Mouse (Mus musculus) lung, postnatal 14 days (tissue): ENCODE measurements around the gene Cadm2.

Experiments
- DNase-seq: peaks from one replicate; pipeline ENCODE4 v3.0.0; 2021

The Cadm2 gene

DNA sequence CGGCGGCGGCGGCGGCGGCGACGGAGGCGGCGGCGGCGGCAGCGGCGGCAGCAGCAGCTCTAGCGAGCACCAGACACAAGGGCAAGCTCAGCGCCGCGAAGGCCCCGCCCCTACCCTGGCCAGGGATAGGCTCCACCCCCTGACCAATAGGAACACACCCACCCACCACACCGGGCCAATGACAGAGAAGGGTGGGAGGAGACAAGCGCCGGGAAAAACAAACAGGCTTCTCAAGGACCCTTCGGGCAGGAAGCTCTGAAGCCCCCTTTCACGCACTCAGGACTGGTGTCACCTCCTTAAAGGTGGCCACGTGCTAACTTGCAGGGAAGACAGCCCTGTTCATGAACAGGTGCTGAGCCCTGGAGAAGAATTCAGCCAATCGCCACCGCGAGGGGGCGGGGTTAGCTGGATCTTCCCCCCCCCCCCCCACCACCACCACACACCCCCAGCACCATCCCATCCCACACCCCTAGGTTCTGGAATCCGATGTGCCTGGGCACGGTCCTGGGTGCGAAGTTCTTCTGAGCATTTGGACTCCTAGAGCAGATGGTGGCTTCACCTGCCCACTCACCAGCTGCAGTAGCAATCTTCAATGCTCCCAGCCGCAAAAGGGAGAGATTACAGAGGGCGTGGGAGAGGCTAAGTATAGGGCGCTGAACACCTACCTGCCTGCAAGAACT, at the start of gene Cadm2:
TSS of gene Cadm2 (minus strand) at position 83 of the 680 bp plus-strand sequence.
- peak; percentile 86 for DNase-seq

DNA sequence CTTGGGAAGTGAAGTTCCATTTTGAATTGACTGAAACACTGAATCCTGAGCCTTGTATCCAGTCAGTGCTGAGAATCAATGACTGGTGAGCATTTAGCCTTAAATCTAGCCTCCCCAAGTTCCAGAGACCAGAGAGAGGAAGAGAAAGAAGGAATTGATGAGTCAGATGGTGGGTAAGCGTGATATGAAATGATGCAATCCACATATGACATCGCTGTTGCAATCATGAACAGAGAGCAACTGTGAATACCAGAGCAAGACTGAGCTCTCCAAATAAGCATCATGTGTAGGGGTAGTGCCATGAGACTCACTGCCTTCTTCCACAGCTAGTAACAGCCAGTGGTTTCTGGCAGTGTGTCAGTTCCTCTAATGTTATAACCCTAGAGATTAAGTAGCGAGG, 26.2 kb upstream of the Cadm2 start:
- no peak for DNase-seq

DNA sequence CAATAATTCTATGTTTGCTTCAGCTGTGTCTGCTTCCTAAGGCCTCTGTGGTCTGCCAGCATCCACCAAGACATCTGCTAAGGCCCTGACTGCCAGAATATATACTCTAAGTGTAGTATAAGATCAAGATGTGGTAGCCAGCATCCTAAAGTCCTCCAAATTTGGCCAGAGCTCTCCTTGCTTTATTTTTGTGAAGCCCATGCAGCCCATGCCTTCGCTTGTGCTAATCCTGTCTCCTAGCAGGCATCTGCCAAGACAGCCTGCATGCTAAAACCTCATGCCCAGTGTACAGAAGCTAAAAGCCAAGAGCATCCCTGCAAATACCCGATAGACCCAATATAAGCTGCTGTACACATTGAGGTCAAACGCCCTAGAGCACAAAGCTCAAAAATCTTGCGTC, 22.9 kb upstream of the Cadm2 start:
- DNase-seq: no peak

DNA sequence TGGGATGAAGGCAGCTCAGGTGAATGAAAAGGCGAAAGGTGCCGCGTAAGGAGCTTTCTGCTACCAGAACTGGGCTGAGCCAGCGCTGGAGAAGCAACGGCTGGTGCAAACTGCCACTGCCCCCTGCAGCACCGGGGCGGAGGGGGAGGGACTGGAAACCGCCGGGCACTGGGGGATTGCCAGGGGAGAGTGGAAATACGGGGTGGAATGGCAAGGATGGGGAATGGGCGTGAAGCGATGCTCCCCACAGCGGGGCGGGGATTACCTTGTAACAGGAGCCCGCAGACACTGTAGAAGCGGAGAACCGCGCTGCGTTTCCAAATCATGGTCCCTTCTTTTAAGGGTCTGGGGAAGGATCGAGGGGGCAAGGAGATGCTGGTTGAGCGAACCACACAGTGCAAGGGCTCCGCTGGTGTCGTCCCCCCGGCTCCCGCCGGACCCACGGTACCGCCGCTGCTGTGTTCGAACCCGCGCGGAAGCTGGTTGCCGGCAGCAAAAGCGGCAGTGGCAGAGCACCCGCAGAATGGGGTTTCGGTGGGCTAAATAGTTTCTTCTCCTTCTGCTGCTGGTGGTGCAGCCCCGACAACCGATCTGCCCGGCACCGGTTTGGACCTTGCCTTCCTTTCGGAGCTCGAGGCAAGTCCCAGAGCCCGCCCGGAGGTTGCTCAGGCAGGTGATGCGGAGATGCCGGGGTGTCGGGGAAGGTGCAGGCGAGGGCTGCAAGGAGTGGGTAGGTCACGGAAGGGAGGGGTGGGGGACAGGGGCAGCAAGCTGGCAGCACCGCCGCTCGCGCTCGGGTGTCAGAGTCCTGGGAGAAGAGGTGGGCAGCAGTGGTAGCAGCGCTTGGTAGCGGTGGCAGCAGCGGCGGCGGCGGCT, 564 bp downstream of the Cadm2 start:
- DNase-seq: peak; percentile 33

DNA sequence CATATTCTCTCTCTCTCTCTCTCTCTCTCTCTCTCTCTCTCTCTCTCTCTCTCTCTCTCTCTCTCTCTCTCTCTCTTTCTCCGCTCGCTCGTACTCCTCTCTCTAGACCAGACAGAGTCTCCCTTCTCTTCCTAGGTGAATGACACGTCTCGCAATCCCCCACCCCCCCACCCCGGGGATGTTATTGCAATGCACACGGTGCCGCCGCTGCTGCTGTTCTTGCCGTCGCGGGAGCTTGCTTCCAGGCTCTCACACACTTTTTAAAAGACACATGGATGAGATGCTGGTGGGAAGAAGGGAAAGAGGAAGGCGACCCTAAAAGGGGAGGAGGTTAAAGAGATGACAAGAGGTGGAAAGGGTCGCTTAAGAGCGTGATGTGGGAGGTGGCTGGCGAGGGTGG, 1.3 kb downstream of the Cadm2 start:
- no peak for DNase-seq

DNA sequence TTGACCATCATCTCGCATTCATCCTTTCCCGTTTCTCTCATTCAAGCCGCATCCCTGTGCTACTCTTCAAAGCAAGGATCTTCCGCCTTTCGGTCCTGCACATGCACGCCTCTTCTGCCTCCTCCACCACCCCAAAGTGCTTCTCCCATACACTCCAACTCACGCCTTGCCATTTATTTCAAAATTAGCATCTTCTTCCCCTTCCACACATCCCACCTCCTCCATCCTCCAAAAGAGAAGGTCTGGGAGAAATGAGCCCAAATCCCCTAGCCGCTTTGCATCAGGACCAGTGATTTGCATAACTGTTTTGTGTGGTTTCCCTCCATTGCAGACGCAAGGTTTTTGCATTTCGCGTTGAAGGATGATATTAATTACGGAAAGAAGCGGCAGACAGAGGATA, 1.9 kb downstream of the Cadm2 start:
- DNase-seq: no peak

DNA sequence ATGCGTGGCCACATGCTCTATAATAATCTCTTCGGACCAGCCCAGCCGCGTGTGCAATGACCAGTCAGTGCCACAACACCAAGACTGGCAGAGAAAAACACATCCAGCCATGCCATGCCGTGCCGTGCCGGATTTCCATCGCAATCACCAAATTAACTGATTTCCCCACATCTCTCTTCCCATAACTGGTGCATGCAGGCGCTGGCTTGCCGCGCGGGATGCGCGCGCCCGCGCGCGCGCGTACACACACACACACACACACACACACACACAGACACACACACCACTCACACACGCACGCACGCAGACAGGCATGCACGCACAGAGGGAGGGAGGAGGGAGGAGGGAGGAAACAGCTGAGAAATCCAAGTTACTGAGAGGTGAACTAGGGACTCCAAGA, 2.9 kb downstream of the Cadm2 start:
- DNase-seq: no peak

DNA sequence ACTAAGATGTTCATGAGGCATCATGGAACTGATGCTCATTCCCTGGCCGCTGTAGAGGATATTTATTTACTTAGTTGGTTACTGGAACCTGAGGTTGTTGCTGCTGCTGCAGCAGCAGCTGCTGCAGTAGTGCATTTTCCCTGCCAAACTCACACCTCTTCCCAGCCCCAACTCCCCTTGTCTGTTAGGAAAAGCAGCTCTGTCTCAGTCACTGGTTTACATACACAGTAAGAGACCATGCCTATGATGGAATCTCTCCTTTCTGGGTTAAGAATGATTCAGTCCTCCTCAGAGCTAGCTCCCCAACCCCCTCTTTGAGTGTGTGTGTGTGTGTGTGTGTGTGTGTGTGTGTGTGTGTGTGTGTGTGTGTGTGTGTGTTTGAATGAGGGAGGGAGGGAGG, 3.5 kb downstream of the Cadm2 start:
- no peak for DNase-seq

DNA sequence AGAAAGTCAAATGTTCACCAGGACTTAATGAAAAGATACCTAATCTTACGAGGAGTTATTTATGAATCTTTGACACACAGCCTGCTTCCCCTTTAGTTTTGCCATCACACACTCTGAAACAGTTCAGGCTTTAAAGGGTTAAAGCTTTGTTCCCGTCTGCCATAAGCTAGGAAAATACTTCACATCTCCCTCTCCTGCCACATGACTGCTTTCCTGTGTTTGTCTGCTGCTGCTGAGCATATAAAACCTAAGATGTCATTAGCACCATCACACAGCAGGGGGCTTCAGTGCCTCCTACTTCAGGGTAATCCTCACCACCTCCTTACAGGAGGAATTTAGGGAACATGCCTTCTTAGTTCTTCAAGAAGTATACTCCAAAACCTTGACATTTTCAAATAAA, 6.8 kb downstream of the Cadm2 start:
- no peak for DNase-seq

DNA sequence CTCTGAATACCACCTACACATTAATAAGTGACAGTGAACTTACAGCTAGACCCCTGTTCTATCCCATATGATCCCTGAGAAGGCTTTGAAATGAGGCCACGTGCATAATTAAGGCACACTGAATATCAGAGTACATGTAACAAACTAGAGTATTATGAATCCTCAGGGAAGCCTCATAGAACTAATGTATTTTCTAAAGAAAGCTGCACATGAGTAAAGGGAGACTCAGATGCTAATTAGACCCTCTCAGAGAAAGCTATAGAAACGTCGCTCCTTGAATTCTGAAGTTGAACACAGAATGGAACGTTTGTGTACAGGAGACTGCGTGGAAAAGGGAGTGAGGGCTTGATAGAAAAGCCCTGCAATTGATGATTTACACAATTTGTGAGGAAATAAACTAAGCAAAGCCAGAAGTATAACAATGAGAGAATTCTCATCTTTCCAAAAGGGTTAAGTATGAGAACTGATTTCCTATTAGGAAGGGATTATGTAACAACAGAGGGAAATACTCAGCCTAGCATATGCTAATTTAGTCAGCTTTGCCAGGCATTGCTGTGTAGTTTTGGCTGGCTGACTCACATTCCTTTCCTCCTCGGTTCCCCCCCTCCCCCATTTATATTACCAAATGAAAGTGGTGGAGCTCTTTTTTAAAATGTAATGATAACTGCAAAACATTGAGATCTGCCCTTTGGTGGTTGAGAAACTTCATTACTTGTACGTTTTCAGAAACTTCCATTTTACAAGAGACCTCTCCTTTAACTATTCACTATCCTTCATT, 9.6 kb downstream of the Cadm2 start:
- DNase-seq: no peak

DNA sequence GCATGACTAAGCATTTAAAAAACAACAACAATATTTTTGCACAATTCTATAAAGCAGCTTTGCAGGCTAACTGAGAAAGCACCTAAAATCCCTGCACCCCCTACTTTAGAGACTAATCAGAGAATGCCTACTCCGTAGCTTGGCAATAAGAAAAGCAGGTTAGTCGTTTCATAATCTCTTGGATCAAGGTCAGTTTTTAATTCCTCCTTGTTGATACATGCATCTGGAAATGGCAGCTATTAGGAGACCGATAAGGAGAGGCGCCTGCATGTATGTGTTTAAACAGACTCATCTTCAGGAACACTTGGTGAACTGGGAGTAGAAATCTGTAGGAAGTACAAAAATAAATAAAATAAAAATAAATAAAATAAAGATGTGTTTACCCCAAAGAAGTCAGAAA, 11.6 kb downstream of the Cadm2 start:
- no peak for DNase-seq

DNA sequence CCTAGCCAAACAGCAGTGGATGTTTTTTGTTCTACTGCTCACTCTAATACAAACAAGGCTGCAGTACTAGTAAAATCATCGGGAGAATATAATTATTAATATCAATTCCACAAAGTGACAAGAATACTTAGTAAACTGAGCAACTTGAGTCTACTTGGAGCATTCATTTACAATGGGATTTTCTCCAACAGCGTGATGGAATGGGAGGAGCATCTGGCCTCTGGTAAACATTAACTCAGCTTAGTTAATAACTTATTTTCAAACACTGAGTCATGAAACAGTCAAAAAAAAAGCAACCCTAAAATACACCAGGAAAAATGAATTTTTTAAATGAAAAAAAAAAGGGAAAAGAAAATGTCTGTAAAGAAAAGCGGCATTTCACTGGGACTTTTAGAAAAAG, 12.2 kb downstream of the Cadm2 start:
- DNase-seq: no peak

DNA sequence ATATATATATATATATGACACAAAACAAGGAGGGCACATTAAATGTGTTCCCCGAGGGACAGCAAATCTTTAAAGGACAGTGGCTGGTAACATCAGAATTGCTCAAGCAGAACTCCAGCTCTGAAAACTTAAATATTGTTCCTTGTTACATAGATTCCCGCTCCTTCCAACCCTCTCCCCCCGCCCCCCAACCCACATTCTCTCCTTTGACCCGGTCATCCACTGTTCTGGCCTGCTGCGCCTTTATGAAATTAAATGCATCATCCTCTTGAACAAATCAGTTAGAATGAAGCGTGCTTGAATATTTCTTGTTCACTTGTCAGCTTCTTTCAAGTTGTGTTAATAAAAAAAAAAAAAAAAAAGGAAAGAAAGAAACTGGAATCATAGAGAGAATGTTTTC, 15.0 kb downstream of the Cadm2 start:
- no peak for DNase-seq

DNA sequence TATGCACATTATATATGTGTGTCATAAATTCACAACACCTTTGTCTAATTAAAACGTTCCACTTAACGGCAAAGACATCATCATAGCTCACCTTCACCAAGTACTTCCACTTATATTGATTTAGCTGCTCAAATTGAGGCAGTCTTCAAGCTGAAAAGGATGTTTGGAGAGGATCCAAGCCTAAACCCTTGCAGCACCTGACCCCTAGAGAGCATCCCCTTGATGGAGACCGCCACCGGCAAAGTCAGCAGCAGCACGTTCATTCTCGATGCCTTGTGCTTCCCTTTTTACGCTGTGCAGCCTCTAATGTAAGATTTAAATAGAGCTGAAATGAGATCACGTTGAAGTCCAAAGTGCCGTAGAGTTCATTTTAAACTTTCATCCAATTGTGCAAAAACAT, 20.7 kb downstream of the Cadm2 start:
- DNase-seq: no peak

DNA sequence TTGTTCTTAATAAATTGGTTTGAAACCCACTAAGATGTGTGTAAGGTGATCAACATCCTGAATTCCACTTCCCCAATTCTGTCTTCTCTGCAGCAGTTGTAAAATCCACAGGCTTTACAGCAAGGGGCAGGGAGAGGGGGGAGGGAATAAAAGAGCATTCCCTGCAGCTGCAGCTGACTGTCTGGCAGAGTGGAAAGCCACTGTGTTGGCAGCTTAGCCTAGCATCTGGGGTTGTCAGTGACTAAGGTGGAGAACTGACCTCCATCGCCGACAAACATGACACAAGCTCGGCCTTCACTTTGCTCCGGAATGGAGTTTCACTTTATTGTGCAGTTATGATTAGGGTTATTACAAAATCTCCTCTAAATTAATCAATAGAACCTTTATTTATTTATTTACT, 21.9 kb downstream of the Cadm2 start:
- DNase-seq: no peak

DNA sequence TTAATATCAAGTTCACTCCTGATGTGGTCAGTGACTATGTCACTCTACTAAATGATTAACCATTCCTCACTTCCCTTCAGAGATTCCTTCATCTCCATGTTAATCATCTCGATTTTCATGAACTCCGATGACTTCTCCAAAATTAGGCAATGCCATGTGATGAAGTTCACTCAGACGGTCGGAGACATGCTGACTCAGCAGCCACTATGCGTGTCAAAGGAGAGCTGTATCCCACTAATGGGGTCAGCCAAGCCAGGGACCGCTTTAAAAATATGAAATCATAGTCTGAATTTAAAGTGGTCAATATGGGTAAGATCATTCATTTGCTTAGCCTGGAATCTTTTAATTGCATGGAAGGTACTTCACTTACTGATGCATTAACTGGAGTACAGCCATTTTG, 29.7 kb downstream of the Cadm2 start:
- DNase-seq: no peak

DNA sequence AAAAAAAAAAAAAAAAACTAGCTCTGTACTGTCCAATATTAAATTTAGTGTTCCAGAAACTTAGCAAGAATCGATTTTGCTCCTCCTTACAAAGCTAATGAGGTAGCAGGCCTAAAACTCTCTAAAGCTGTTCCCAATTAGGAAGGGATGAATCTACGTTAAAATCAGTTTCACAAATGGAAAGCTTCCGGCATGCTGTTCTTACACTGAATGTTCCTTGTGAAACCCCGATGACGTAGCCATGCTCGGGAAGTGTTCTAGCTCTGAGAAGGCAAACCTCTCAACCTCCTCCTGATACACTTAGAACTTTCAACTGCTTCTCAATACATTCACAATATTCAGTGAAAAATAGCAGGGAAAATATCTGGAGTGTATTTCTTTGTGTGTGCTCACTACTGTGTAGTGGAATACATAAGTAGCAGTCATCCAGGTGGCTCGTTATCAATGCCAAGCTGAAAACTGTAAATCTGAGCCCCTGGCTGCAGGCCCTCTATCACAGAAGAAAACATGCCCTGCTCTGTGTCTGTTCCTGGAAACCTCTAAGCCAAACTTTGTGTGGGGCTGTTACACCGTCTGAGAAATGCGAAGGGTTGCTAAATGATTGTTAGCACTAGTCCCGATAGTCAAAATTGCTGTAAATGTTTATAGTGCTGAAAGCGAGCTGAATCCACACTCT, 41.7 kb downstream of the Cadm2 start:
- DNase-seq: no peak

DNA sequence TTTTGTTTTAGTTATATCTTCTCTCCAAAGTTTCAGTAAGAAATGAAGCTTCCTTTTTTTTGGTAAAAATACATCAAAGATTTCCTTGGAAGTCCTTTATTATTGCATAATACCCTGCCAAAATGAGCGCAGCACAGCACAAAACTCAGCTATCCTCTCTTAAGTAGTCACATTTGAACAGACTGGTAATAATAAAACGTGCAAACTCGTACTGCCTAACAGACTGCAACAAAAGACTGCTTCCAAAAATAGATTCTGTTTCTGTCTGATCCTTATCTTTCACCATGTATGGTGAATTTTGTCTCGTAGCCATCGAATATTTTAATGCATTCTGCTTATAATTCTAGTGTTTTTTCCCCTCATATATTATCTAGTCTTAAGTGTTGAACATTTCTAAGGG, 45.2 kb downstream of the Cadm2 start:
- DNase-seq: no peak

DNA sequence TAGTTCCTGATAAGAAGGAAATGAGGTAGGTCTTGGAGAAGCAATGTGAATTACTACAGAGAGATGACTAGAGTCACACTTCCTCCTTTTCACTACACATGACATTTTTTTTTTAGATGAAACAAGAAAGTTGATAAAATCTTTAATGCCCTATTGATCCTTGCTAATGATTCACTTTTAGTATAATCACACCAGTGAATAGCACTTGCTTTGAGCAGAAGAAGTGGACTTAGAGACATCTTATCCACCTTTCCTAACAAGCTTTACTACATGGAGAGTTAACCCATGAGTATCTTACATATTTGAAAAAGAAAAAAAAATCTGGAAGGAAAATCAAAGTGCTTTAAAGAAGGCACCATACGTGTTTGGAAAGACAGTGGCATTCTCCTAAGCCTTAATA, 93.7 kb downstream of the Cadm2 start:
- DNase-seq: no peak

DNA sequence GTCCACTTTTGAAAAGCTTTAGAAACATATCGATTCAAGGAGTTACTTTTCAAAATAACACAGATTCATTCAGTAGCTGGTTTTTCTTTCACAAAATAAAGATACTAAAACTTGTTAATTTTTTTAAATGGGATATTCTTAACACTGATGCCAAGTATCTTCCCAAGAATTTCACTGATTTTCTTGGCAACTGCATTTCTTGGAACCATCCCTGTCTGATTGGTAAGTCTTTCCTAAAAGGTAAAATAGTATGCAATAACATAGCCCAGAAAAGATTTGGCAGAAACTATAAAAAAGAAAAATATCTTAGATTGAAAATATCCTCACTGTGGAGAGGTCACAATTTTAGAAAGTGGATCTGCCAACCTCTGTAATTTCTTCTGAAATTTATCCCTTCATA, 95.8 kb downstream of the Cadm2 start:
- DNase-seq: no peak

DNA sequence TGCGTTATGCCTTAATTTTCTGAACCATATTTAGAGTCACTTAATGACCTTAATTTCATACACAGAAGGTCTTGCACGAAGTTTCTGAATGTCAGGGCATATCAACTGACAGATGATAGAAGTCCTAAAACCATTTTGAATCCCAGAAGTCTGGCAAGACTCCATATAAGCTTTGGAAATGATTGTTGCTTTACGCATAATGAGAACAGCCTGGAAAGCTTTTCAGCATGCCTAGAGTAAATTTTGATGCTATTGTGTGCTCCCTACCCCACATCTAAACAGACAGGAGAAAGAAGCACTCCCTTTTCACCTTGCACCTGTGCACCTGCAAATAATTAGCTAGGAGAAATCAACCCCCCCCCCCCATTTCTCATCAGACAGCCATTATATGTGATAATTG, 102.4 kb downstream of the Cadm2 start:
- DNase-seq: no peak

DNA sequence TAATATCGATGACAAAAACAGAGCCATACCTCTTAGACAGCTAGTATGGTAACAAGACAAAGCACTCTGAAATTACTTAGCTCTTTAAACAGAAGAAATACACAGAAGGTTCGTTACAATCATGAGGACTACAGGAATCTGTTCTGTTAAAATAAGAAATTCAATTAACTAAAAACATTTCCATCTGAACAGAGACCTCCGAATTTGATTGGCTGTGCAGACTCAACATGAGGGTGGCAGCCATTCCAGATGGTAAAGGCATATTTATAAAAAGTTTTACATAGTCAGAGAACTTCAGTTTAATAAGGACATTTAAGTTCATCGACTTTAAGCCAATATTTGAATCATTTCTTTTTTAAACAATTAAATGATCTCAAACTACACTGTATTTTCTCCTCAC, 105.2 kb downstream of the Cadm2 start:
- DNase-seq: no peak

DNA sequence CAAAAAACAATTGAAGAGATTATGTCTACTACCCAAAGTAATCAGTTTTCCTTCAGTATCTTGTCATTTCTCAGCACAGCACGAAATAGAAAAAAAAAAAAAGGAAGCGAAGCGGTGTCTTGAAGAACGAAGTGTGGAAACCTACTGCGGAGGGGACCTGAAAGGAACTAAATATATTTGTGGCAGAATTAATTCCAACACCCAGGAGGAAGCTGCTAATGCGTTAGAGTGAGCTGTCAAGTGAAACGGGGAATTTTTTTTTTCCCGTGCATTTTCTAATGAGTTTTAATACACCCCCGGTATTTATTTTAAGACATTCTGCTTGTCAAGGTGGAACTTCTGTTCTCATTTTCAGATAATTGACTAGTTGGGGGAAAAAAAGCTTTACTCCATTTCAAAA, 111.6 kb downstream of the Cadm2 start:
- no peak for DNase-seq
